Mouse (Mus musculus) layer of hippocampus, postnatal 36 days (tissue): ENCODE measurements at regions not wholly inside any gene's neighbourhood (a gene's known extent, or its start where the extent isn't known, plus 50 kb on each side); places are given as distances from the start of the nearest gene placed in this dataset.

Experiments used
- DNase-seq, 2 experiments: peaks; one replicate each; pipeline ENCODE4 v3.0.0; 2022

DNA sequence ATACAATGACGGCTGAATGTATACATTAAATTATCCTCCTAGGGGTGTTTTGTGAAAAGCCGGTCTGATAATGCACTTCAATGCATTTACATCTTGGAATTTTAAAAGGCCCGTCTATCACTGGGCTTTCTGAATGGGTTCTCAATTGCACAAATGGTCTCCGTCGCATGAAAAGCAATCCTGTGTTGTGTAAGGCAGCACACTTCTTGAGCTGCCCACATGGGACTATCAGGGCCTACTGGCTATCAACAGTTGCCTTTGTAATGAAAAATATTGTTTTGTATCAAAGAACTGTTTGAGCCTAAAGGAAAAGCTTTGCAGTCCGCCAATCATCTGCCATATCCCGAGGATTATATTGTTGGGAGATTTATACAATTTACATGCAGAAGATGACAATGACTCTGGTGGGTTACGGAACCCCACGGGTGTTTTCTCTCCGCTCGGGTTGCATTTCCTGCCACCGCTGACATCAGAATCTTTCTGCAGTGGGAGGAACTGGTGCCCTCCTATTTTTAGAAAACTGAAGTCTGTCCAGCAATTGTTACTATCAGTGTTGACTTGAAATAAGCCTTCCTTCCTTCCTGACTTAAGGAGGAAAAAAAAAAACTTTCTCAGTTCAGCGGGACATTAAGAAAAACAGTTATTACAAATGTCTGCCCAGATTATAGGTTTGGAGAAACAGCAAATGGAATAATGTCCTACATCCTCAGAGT, 118.7 kb downstream of the Tmem26 start:
- no peak for DNase-seq

GRCm38 (mm10) chr10:68844066-68844465, 120.6 kb downstream of the Tmem26 start:
- no peak for DNase-seq

- DNase-seq: no peak
Measured at GRCm38 (mm10) chr10:68844596-68844995, 121.2 kb downstream of the Tmem26 start.

DNA sequence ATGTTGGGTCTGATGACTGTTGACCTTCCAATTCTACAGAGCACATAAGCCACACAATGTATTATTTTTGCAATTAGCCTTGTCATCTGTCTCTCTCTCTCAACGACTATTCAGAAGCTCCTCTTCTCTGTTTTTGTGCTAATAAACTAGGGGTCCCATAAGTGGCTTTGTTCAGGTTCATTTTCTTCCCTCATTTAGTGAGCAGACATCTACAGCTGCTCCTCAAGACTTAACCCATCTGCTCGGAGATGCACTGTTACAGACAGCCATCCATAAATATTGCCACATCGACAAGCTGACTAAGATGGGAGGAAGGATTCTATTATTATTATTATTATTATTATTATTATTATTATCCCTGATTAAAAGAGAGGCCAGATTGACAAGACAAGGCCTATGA, 127.7 kb downstream of the Tmem26 start:
- DNase-seq: no peak

DNA sequence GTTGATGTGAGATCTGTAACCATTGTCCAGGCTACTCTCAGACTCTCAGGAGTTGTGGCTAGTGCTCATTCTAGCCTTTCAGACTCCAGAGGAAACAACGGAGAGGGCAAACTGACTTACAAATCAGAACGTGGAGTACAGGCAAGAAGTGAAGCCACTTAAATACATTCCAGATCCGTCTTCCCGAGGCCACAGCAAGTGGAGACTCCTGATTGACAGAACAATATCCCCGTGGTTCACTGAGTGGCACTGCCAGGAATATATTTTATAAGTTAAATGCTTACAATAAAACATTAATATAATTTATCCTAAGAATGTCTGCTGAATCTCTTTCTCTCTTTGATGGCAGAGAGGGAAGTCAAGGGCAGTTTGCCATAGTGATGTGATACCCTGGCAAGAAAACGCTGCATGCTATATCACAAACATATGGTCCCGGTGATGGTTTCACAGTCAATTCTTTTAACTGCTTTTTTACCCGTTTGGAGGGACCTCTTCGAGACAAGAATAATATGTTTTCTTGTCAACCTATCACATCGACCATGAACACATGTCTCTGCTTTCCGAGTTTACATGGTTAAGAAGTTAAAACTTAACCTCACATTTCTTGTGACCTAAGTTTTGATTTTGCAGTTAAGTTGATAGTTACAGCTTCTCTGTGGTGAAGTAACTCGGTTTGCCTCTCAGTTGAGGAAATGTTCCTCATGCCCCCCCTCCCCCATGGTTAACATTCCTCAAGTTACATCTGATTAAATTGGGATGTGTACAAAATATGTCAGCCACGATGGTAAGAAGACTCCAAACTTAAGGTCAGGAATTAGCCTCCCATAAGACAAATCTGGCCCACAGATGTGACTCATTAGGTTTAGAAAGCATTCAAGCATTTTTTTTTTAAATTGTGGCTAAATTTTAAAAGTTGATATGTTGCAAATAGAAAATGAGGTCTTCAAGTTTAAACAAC, 132.8 kb downstream of the Tmem26 start:
- no peak for DNase-seq

- DNase-seq: no peak
Measured at GRCm38 (mm10) chr10:68864606-68865378, 141.3 kb downstream of the Tmem26 start.

DNA sequence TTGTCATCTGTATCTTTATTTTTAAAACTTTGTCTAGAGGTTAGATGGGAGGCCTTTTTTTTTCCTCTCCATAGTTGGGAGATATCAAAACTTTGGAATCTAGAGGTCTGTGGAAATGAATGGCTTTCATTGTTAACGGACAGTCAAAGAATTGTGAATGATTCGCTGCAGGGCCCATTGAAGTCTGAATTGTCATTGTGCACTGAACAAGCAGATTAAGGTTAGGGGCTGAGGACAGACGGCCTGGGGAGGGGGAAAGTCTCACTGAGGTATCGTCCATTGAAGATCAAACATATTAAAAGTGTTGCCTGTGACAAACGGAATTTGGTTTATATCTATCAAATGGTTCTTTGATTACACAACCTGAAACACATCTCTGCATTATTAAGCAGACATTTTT, 142.3 kb downstream of the Tmem26 start:
- DNase-seq: no peak

DNA sequence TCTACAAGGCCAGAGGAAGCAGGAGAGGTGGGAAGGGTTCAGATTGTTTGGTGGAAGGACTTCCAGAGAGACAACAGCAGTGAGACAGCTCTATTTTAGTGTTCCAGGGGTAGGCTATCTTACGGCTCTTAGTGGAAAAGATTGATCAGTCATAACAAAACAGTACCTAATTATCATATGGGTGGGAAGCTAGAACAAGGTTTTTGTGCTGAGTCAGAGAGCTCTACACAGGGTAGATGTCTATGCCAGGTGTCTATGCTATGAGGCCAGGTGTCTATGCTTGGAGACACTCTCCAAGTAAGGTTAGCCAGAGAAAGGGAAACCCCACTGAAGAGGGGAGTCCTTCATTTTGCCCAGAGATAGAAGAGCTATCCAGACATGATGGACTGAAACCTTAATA, 143.9 kb downstream of the Tmem26 start:
- no peak for DNase-seq

DNA sequence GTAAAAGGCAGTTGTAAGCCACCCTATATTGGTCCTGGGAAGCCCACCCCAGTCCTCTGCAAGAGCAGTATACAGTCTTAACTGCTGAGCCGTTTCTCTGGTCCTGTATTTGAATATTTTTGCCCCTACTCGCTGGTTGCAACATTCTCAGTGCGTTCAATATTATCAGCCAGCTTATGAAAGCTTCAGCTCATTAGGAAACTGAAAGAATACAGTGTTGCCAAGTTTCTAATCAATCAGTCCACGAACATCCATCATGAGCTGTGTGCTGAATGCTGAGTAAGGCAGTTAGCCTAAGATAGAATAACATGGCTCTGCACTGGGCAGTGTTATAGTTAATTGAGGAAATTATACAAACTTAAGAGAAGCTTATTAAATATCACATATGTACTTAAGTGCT, 148.7 kb downstream of the Tmem26 start:
- no peak for DNase-seq

DNA sequence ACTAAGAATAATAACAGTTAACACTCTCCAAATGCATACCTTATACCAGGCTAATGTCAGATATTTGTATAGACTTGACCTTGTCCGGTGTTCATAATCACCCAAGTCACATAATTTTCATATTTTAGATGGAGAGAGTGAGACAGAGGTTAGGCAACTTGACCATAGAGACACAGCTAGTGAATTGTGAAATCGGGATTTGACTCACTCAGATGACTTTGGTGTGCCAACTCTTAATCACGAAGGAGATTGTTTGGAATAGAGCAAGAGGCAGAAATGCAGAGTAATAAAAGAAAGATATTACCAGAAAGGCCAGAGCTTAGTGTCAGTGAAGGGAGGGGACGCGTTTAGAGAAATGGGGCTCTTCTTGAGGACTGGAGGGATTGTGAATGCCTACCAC, 152.2 kb downstream of the Tmem26 start:
- DNase-seq: no peak

DNA sequence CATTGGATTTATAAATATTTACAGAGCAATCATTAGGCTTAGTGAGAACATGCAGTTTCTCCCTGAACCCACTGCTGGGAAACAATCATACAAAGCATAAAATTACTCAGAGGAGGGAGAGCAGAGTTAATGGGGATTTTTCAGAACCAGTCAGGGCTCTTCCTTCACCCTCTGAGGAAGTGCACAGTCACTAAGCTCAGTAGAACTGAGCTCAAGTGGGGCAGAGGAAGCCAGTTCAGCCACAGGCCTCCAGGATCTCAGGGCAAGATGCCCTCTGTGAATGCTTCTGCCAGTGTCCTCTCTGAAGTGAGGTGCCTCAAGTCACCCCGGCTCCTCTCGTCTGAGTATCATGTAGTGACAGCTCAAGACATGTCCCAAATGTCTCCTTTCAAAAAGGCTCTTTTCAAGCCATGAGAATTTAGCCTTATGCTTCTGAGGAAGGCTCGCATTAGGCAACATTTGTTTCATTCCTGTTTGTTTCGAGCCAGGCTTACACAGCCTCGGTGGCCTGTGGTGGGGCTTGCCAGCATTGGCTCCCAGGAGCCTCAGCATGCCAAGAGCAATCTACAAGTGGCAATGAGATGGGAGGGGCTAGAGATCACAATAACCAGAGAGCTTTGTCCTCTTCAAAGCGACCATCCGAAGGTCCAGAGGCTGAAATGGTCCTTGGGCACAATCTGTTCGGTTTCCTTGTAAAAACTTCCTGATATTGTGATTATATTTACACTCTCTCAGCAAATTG, 169.8 kb downstream of the Tmem26 start:
- peak in 1 of 2 experiments; percentile 8 for DNase-seq

GRCm38 (mm10) chr10:68894121-68894520, 170.7 kb downstream of the Tmem26 start:
- DNase-seq: no peak

DNA sequence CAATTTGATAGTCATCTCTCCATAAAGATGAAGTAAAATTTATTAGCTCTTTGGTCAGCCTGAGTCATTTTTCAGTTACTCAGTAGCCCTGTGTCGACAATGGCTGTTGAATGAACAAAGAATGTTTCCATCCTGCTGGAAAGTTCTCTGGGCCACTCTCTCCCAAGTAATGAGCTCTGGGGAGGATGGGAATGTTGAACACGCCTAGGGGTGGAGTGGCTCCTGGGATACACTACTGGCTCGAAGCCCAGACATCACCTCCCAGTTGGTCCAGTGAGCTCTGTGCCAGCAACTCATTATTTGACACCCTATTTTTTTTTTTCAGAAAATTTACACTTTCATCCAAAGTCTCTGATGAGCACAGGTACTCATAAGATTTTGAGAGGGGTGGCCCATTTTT, 174.1 kb downstream of the Tmem26 start:
- no peak for DNase-seq

DNA sequence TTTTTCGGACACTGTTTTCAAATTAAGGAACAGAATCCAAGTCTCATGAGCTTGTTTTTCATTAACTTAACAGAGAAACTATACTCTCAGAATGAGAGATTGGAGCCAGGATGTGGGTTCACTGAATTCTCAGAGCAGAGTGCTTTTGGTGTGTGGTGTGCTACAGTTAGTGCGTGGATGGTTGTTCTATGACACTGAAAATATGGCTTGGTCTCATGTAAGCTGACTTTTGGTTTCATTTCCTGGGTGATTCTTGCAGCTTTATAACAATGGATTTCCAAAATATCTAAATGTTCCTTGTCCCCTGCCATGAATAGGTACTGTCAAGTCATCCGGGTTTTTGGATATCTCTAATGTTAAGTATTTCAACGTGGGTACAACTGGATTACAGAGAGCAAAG, 177.7 kb downstream of the Tmem26 start:
- DNase-seq: no peak

- peak in 1 of 2 experiments; percentile 10 for DNase-seq
Measured at GRCm38 (mm10) chr10:68902670-68903069, 179.2 kb downstream of the Tmem26 start.

GRCm38 (mm10) chr10:68904337-68904736, 180.9 kb downstream of the Tmem26 start:
- DNase-seq: no peak

DNA sequence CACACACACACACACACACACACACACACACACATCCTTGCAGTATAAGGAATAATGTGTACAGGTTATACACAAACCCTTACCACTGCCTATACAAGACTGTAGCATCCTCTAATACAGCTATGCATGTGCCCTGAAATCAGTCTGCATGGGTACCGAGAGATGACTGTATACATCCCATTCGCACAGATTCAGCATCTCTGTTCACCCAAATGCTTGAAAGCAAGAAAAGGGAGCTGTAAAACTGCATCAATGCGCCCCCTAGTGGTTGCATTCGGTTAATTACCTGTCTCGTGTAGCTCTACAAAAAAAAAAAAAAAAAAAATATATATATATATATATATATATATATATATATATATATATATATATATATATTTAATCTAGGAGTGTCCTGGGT, 184.8 kb downstream of the Tmem26 start:
- DNase-seq: peak; percentile 27 to 41

GRCm38 (mm10) chr10:68909018-68909417, 185.6 kb downstream of the Tmem26 start:
- DNase-seq: no peak

DNA sequence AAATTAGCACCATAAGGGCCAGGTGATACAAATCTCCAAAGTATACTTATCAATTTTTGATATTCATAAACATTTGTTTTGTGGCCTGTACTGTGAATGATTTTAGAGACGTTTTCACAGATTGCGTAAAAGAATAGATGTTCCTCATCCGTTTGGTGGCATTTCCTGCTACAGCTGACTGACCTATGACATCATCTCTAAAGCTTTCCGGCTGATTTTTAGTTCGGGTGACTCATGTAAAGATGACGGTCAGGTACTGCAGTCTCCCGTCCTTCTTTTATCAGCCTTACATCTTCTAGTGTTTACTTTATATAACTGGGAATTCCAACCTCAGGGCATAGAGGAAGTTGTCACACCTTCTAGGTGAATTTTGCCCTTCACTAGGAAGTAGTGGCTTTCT, 192.7 kb downstream of the Tmem26 start:
- no peak for DNase-seq

DNA sequence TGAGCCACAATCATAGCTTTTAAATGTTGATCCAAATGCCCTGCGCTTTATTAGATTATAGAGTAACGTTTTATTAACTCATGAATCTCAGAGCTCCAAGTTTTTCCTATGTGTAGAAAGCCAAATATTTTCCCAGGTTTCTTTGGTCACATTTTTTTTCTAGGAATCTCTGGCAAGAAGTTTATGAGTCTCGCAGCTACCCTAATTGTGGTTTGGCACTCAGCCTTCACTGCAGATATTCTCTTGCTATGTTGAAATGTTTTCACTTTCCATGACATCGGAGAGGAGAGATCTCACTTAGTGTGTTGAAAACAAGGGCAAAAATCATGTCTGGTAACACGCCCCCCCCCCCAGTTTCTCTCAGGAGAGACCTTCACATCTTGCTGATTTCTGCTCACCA, 212.4 kb downstream of the Tmem26 start:
- DNase-seq: no peak

DNA sequence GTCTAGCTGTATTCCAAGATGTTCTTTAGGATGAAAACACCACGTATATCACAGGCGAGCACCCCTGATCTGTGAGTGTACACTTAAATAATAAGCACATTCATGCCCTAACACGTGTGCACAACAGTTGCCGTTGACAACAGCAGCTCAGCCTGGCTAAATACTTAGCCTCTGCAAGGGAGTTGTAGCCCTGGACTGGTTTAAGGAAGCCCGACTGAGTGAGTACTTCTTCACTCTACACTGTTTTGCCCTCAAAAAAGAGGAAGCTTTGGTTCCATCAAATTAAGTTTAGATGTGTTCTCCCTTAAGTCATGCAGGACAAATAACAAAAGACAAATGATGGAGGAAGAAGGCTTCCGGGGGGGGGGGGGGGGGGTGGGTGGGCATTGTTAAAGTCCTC, 208.0 kb upstream of the Rhobtb1 start:
- DNase-seq: no peak

DNA sequence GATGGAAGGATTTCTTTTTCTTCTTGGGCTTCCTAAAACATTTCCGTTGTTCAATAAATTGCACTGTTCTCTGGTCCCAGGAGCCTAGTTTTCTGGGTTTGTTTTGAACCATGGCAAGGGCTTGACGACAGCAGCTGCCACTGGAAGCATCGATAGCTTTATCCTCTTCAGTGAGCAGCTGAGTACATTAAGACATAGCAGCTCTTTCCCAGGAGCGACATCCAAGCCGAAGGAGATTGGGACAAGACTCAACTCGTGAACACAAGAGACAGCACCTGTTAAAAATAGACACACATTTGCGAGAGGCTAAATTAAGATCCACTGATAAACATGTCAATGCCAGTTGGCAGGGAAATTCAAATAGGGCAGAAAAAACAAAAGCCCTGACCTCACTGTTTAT, 194.7 kb upstream of the Rhobtb1 start:
- DNase-seq: no peak
